Mouse (Mus musculus): ENCODE results near the gene Prkacb.

DNA sequence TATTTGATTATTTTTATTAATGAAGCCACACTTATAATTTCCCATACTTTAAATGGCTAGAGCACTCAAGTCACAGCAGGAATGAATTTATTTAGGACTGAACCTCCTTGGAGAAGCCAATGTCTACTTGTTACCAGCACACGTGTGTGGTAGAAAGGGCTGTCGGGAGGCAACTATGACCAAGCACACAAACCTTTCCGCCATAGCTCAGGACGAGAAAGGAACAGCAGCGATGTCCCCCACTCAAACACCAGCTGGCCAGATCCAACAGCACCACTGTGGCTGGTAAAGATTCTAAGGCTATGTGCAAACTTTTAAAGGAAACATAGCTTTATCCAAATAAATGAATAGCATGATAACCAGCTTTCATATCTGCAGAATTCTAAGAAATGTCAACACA is 44.4 kb downstream of the Prkacb start:
- TF ChIP-seq CTCF (IDR thresholded peaks at IDR 0.05; ENCODE audit: low read depth, low read length) (no peak), POLR2A (IDR thresholded peaks at IDR 0.05; ENCODE audit: extremely low read depth, insufficient read depth, low read length) (no peak)

Measured in liver, adult 2 months (tissue).